Mouse (Mus musculus) embryonic facial prominence, embryonic 15.5 days (tissue): Measurements from ENCODE around the gene Fam19a5. TPM values are rescaled to one million over a fixed set of nuclear protein-coding genes. Genes with fewer than 3 reads are reported as not detected.

Source experiments
- ATAC-seq: fragments of 200-750 bp; cut with Nextera tagmentation; 2 replicates; pipeline ENCODE4 v1.8.0; 2017; ENCODE audit warnings: low read depth, moderate TSS enrichment; ENCODE audit not compliant: insufficient number of reproducible peaks, low FRiP score, low TSS enrichment
- H3K27ac ChIP-seq: fragments of 300-500 bp; sonication (generic); replicated peaks from 2 replicates; pipeline ENCODE4 v1.5.1; 2015; ENCODE audit warnings: mild to moderate bottlenecking, inconsistent platforms
- H3K27me3 ChIP-seq: fragments of 300-500 bp; sonication (generic); 2 replicates; pipeline ENCODE4 v1.6.1; 2015; ENCODE audit warnings: inconsistent platforms
- H3K36me3 ChIP-seq: fragments of 300-500 bp; sonication (generic); 2 replicates; pipeline ENCODE4 v1.6.1; 2015; ENCODE audit warnings: mild to moderate bottlenecking, inconsistent platforms
- H3K4me1 ChIP-seq: fragments of 300-500 bp; sonication (generic); 2 replicates; pipeline ENCODE4 v1.6.1; 2015; ENCODE audit warnings: inconsistent platforms
- H3K4me2 ChIP-seq: fragments of 300-500 bp; sonication (generic); replicated peaks from 2 replicates; pipeline ENCODE4 v1.6.1; 2015; ENCODE audit warnings: mild to moderate bottlenecking, inconsistent platforms
- H3K4me3 ChIP-seq: fragments of 300-500 bp; sonication (generic); replicated peaks from 2 replicates; pipeline ENCODE4 v1.5.1; 2015; ENCODE audit warnings: mild to moderate bottlenecking, inconsistent platforms
- H3K9ac ChIP-seq: fragments of 300-500 bp; sonication (generic); 2 replicates; pipeline ENCODE4 v1.6.1; 2015; ENCODE audit warnings: inconsistent platforms
- H3K9me3 ChIP-seq: fragments of 300-500 bp; sonication (generic); replicated peaks from 2 replicates; pipeline ENCODE4 v1.6.1; 2016; ENCODE audit warnings: inconsistent platforms
- WGBS: fragments of 180-500 bp; shearing (Covaris S2); methylation state at CpG from one replicate; pipeline ENCODE4 v1.1.7; 2015; 5-methylcytosine and 5-hydroxymethylcytosine counted together
- polyA plus RNA-seq: library from polyadenylated mRNA; unstranded; fragments of >200 nt; fragmentation: Nextera tagmentation; extraction: Ambion mirVana; gene quantifications from 2 replicates; pipeline ENCODE4 v1.2.1, GENCODE M21; 2015

The Fam19a5 gene
- polyA plus RNA-seq, 1 experiment from 2014 or later = 4.1 TPM

DNA sequence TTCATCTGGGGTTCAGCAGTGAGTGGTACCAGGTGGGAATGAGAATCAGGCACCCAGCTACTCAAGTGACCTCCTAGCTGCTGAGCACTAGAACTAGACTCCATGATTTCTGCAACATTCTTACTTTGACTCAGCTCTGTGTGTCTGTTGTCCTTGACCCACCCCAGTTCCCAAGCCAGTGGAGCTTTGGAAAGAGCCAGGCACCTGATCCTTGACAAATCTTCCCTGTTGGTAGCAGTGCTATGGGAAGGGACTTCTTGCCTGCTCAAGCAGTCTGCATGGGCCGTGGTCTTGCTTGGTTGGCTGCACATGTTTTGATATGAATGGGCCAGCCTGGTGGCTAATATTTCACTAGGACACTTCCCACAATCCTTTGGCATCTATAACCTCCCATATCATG, 158.7 kb downstream of the Fam19a5 start:
- H3K27me3 ChIP-seq = no peaks in the 10 kb centered on the region
- no peak overlapping the region for H3K27ac ChIP-seq
- H3K4me2 ChIP-seq = no peak overlapping the region
- no peak for ATAC-seq
- 85% methylated on average over 1 of the region's 1 CpGs for WGBS
- no peaks in the 10 kb centered on the region for H3K4me1 ChIP-seq
- H3K9ac ChIP-seq = no peak overlapping the region
- H3K9me3 ChIP-seq = no peaks in the 10 kb centered on the region; the same call in 1 of the 2 replicates
- H3K4me3 ChIP-seq = no peak overlapping the region
- no peaks in the 10 kb centered on the region for H3K36me3 ChIP-seq

DNA sequence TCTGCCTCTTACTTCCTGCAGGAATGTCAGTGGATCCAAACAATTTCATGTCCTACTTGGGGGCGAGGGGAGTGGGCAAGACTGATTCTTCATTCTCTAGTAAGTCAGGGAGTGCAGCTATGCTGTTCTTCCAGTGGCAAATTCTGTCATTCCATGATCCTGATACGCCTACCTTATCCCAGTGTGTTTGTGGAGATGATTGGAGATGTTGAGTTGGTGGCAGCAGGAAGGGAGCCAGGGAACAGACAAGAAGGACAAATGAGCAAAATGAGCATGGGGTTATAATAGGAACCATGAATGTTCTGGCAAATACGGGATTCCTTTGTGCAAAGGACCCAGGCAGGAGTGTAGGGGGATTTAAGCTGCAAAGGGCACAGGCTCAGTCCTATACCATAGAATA, 159.2 kb downstream of the Fam19a5 start:
- Histone ChIP-seq H3K9me3 (no peaks in the 10 kb centered on the region; the same call in 1 of the 2 replicates), H3K36me3 (no peaks in the 10 kb centered on the region), H3K27ac (no peak overlapping the region), H3K4me3 (no peak overlapping the region), H3K27me3 (no peaks in the 10 kb centered on the region), H3K4me2 (no peak overlapping the region), H3K9ac (no peak overlapping the region), H3K4me1 (no peaks in the 10 kb centered on the region)
- no peak for ATAC-seq
- 90% methylated on average over 3 of the region's 3 CpGs for WGBS

DNA sequence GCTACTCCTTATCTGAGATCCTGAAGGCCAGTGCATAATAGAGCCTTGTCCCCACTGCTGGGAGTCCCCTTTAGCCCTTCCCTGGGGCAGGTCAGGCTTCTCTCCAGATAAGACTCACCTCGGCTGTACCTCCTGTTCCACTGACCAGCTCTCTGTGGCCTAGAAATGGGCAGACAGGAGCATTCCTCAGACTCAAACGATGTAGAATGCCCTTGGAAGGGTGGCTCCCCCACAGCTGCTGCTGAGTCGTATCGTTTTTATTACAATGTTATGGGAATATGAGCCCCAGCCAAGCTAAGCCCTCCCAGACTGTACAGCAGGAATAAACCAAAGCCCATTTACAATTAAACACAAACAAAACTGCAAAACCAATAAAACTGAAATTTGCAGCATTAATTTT, 167.7 kb downstream of the Fam19a5 start:
- Histone ChIP-seq H3K4me2 (no peak overlapping the region), H3K27me3 (no peaks in the 10 kb centered on the region), H3K4me1 (no peaks in the 10 kb centered on the region), H3K27ac (no peak overlapping the region), H3K4me3 (no peak overlapping the region), H3K9ac (no peak overlapping the region), H3K9me3 (no peaks in the 10 kb centered on the region), H3K36me3 (no peaks in the 10 kb centered on the region)
- no peak for ATAC-seq
- WGBS = 42% methylated on average over 4 of the region's 4 CpGs

DNA sequence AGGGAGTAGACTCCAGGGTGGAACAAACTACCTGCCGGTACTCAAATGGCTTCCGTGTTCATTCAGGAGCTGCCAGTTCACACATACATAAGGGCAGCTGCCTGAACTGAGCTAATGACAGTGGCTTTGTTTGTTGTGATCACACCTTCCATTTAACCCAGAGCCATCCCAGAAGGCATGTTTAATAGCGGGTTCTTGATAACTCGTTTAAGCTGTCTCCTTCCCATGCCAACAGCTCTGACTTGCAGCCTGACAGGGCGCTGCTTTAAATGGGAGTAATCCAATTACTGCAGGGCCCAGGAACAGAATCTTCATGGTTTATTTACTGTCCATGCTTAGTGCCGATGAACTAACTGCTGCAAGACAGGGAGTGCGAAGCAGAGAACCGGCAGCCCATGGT, 168.1 kb downstream of the Fam19a5 start:
- no peak for ATAC-seq
- Histone ChIP-seq H3K9me3 (no peaks in the 10 kb centered on the region), H3K4me1 (no peaks in the 10 kb centered on the region), H3K27me3 (no peaks in the 10 kb centered on the region), H3K36me3 (no peaks in the 10 kb centered on the region), H3K4me2 (no peak overlapping the region), H3K9ac (no peak overlapping the region), H3K4me3 (no peak overlapping the region), H3K27ac (no peak overlapping the region)
- 73% methylated on average over 8 of the region's 8 CpGs for WGBS

DNA sequence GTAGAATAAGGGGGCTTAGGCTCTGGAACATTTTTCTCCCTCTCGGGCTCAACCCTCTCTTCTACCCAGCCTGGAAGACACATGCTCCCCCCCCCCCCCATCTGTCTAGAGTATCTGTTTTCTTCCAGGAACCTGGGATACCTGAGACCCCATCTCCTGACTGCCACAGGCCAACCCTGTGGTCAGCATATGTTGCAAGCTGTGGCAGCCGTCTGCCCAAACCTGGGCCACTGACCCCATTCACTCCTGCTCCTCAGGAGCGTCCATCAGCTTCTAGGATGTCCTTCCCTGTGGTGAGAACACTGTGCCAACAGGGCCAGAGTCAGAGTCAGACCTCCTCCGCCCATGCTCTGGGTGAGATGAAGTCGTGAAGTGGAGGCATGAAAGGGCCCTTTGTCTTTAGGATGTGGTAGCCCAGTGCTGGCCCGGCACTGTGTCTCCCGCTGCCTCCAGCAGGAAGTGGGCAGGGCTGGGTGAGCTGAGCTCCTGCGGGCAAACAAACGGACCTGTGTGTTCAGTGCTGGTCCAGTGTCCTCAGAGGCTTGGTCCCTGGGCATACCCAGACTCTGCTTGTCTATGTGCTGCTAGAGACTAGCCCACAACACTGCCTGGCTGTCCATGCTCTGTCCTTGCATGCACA, 171.1 kb downstream of the Fam19a5 start:
- peak; percentile 72 for ATAC-seq
- no peaks in the 10 kb centered on the region for H3K9me3 ChIP-seq
- no peak overlapping the region for H3K4me2 ChIP-seq
- no peaks in the 10 kb centered on the region for H3K36me3 ChIP-seq
- H3K9ac ChIP-seq = no peak overlapping the region
- no peaks in the 10 kb centered on the region for H3K4me1 ChIP-seq
- H3K4me3 ChIP-seq = no peak overlapping the region
- 40% methylated on average over 9 of the region's 9 CpGs for WGBS
- H3K27me3 ChIP-seq = no peaks in the 10 kb centered on the region
- no peak overlapping the region for H3K27ac ChIP-seq

DNA sequence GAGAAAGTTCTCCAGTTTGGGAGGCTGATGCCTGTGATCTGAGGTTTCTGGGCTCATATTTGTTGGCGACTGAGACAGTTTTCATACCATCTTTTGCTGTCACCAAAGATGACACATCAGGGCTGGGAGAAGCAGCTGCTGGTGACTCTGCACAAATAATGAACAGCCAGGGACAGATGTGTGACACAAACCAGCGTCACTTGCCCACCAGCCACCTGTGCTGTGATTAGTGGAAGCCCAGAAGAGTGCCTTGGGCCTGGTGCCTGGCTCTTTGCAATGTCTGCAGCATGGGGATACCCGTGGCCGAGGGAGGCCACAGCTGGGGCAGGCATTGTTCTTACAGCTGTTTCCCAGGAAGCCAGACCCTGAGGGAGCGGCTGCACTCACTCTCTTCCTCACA, 173.0 kb downstream of the Fam19a5 start:
- Histone ChIP-seq H3K4me3 (no peak overlapping the region), H3K27me3 (no peaks in the 10 kb centered on the region), H3K9me3 (no peaks in the 10 kb centered on the region), H3K27ac (no peak overlapping the region), H3K4me1 (no peaks in the 10 kb centered on the region), H3K36me3 (no peaks in the 10 kb centered on the region), H3K9ac (no peak overlapping the region), H3K4me2 (no peak overlapping the region)
- no peak for ATAC-seq
- WGBS = 40% methylated on average over 5 of the region's 5 CpGs

DNA sequence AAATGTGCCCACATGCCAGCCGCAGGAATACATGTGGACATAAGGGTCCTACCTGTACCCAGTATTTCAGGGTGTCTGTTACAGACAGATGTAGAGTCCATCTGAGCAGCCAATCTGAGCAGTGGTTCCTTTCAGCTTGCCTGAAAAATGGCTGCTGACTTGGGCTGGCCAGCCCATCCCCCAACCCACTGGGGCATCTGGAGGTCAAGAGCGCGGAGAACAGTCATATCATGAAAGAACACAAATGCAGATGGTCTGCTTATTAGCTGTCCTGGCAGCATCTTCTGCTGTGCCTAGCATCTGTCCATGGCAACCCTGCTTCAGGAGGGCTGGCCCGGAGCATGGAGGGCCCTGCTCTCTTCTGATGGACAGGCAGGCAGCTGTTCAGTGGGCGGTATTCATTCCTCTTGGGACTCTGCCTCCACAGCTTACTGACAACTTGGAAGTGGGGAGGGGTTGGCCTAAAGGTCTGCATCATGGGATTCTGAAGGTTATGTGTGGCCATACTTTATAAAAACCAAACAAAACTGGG, 179.4 kb downstream of the Fam19a5 start:
- 73% methylated on average over 5 of the region's 5 CpGs for WGBS
- no peaks in the 10 kb centered on the region for H3K36me3 ChIP-seq
- H3K27ac ChIP-seq = no peak overlapping the region
- H3K4me3 ChIP-seq = no peak overlapping the region
- H3K9me3 ChIP-seq = no peaks in the 10 kb centered on the region
- no peak overlapping the region for H3K4me2 ChIP-seq
- ATAC-seq = no peak
- H3K4me1 ChIP-seq = no peaks in the 10 kb centered on the region
- no peaks in the 10 kb centered on the region for H3K27me3 ChIP-seq
- no peak overlapping the region for H3K9ac ChIP-seq

DNA sequence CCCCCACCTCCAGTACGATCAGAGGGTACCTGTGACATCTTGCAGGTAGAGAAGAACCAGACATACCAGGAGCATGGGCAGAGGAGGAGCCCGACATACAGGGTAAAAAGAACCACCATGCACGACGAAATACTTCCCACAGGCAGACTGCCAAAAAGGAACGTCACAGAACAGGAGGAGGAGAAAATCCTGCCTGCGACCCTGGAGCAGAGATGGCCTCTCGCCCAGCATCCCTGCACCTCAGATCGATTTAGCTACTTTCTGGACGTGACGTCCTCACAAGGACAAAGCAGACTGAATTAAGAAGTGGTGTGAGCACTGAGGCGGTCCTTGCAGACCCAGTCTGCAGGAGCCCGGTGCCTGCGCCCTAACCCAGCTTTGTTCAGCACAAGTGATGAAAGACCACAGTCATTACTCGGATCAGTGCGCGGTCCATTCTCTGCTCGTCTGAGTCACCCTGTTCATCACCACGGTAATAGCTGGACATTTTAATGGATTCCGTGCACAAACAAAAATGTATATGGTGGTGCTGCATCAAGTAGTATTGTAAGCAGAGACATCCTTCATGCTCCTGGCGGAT, 182.6 kb downstream of the Fam19a5 start:
- 81% methylated on average over 20 of the region's 20 CpGs for WGBS
- H3K4me3 ChIP-seq = no peak overlapping the region
- ATAC-seq = no peak

DNA sequence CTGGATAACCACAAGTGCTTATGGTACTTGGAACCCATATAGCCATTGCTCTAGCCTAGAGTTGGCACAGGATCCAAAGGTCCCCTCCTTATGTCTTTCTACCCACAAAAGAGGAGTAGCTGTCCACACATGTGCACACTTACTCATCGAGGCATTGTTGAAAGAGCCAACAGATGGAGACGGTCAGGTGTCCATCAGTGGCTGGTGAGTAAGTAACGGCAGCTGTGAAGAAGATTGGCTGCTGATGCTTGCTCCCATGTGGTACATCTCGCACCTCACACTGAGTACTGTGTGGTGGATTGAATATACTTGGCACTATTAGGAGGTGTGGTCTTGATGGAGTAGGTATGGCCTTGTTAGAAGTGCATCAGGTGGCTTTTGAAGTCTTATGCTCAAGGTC, 192.2 kb downstream of the Fam19a5 start:
- H3K4me3 ChIP-seq = no peak overlapping the region
- H3K9ac ChIP-seq = no peak overlapping the region
- H3K36me3 ChIP-seq = no peaks in the 10 kb centered on the region
- no peak overlapping the region for H3K27ac ChIP-seq
- H3K4me1 ChIP-seq = no peaks in the 10 kb centered on the region
- no peak overlapping the region for H3K4me2 ChIP-seq
- no peaks in the 10 kb centered on the region for H3K9me3 ChIP-seq
- H3K27me3 ChIP-seq = no peaks in the 10 kb centered on the region
- no peak for ATAC-seq
- WGBS = 89% methylated on average over 4 of the region's 4 CpGs

More for the DNA sequence above, 182.6 kb downstream of the Fam19a5 start:
- Histone ChIP-seq H3K9me3 (no peaks in the 10 kb centered on the region), H3K36me3 (no peaks in the 10 kb centered on the region), H3K27me3 (no peaks in the 10 kb centered on the region), H3K9ac (no peak overlapping the region), H3K4me1 (no peaks in the 10 kb centered on the region), H3K27ac (no peak overlapping the region), H3K4me2 (no peak overlapping the region)

DNA sequence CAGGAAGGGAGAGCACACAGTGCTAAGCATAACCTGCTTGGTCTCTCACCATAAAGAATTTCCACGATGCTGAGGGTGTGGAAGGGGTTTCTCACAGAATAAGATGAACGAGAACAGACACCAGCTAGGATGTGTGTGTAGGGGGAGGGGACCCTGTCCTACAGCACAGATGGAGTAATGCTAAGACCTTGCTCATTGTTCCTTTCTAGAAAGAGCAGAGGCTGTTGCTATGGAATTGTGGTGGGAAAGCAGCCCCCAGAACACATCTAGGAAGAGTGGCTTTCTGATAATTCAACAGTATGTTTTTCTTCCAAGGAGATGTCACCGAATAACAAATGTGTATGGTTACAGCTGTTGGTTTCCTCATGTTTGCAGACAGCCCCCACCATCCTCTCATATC, 211.4 kb downstream of the Fam19a5 start:
- H3K27me3 ChIP-seq = no peaks in the 10 kb centered on the region
- H3K27ac ChIP-seq = no peak overlapping the region
- no peaks in the 10 kb centered on the region for H3K36me3 ChIP-seq
- no peaks in the 10 kb centered on the region for H3K9me3 ChIP-seq
- H3K4me1 ChIP-seq = no peaks in the 10 kb centered on the region
- ATAC-seq = no peak
- H3K9ac ChIP-seq = no peak overlapping the region
- H3K4me2 ChIP-seq = no peak overlapping the region
- no peak overlapping the region for H3K4me3 ChIP-seq
- WGBS = 69% methylated on average over 3 of the region's 3 CpGs

DNA sequence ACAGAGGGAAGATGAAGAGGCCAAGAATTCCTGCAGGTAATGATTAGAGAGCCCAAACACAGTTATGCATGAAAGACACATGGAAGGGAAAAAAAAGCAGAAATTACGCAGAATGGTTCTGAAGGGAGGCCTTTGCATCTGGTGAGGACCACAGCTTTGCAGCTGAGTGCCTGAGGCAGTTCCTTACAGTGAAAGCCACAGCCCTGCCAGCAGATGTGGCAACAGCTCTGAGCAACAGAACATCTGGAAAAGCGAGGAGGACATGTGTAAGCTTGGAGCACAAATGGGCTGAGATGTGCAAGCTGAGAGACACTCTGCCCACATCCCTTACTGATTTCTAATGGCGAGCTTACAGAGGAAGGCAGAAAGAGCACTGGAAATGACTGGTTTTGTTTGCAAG, 221.8 kb downstream of the Fam19a5 start:
- Histone ChIP-seq H3K9ac (no peak overlapping the region), H3K9me3 (no peaks in the 10 kb centered on the region), H3K27me3 (no peaks in the 10 kb centered on the region), H3K4me3 (no peak overlapping the region), H3K4me2 (no peak overlapping the region), H3K36me3 (no peaks in the 10 kb centered on the region), H3K27ac (no peak overlapping the region), H3K4me1 (no peaks in the 10 kb centered on the region)
- WGBS = 46% methylated on average over 3 of the region's 3 CpGs
- ATAC-seq = no peak

DNA sequence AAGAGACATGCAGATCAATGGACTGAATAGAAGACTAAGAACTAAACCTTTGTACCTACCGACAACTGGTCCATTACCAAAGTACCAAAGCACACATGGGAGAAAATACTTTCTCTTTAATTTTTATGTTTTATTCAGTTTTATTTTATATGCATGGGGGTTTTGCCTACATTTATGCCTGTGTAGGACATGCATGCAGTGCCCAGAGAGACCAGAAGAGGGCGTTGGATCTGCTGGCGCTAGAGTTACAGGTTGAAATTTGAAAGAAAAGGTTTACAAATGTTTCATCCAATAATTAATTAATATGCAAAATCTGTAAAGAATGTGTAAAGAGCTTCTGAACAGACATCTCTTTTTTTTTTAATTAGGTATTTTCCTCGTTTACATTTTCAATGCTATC, 229.9 kb downstream of the Fam19a5 start:
- H3K4me2 ChIP-seq = no peak overlapping the region
- no peaks in the 10 kb centered on the region for H3K9me3 ChIP-seq
- no peaks in the 10 kb centered on the region for H3K36me3 ChIP-seq
- H3K4me1 ChIP-seq = no peaks in the 10 kb centered on the region
- no peaks in the 10 kb centered on the region for H3K27me3 ChIP-seq
- H3K4me3 ChIP-seq = no peak overlapping the region
- 70% methylated on average over 4 of the region's 4 CpGs for WGBS
- H3K27ac ChIP-seq = no peak overlapping the region
- no peak overlapping the region for H3K9ac ChIP-seq
- no peak for ATAC-seq
